Mouse (Mus musculus): ENCODE measurements at regions not wholly inside any gene's neighbourhood (a gene's known extent, or its start where the extent isn't known, plus 50 kb on each side); places are given as distances from the start of the nearest gene placed in this dataset.

DNA sequence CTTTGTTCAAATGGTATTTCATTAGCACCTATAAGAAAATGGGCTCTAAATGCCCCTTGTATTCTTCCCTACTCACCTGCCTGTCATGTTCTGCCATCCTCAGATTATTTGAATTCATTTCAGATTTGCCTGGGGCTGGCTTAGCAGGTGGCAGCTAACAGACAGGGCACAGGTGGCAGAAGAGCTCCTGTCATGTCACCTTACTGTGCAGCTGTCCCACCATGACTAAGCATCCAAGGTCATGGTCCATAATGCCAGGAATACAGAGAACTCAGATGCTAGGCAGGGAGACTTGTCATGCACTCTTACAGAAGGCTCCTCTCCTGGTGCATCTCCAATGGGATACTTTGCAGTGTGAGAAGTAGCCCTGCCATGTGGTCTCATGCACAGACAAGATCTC is 458.7 kb downstream of the Tmem135 start:
- ATAC-seq, result no peak

DNA sequence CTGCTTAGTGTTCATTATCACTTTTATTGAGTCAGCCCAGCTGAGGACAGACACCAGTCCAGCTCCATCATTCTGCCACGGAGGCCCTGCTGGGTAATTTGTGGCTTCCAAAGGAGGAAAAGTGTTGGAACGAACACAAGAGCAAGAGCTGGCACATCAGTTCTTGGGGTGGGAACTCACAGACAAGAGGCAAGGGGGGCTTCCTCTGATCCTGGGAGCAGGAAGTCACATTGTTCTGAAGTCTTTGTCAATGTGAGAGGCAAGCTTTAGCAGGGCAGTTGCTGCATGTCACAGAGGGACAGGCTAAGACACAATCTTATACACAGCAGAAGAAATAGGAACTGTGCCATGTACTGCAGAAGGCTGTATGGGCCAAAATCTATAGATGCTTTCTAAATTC is 459.1 kb downstream of the Tmem135 start:
- ATAC-seq, result no peak

DNA sequence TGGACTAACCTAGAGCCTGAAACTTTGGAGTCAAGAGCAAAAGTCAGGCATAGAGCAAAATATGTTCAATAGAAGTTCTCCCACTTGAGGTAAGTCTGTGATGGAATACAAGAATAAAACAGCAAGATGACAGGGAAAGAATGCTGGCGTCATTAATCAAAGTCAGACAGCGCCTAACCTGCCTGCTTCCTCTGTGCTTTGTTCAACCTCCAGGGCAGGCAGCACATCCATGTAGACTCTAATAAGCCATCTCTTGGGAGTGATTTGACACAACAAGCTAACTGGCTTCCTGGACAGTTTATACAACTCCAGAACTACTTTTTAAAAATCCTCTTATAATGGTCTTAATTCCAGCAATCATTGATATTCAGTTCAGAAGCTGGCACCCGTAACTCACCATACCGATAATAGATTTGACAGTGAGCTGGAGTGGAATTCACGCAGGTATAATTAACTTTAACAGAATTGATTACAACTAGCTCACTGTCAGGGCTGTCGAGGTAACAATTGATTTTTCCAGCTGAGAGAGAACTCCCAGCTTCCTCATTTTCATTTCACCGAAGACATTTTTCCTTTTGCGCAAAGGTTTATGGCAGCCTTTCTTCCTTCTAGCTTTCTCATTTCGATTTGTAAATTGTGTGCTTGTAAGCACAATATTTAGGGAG is 462.6 kb downstream of the Tmem135 start:
- ATAC-seq, result no peak

DNA sequence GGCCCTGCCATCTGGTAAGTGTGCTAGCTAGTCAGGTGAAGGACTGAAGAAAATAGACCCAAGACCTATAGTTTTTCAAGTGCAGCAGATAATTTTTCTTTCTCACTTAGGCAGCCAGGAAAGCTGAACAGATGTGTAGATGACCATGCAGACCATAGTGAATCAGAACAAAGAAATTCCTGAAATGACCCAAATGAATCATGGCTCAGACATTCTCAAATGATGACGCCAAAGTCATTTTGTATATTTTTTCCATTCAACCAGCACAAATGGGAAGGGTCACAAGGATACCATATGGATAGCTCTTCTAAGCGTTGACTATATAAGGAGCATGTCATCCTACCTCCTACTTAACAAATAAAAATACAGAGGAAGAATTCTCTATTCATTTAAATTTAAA is 463.8 kb downstream of the Tmem135 start:
- ATAC-seq, result no peak

DNA sequence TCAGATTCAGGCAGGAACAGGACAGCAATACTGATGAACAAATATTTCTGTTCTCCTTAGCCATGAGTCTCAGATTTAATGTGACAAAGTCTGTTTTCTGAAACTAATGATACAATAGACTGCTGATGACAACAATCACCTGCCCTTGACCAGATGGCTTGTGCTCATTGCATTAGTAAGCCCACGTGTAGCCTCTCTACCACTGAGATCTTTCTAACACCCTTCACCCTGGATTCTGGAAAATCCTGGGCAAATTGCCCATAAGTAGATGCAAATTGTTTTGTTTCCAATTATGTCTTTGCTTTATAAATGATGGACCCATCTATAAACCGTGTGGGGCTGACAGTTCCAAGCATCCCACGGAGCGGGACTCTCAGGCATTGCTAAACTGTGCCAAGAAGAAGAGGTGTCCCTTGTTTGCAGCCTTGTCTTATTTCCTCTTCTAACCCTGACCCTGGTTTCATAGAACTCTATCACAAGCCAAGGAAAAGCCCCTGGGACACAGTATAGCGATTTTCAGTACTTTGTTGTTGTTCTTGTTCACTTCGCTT is 475.7 kb downstream of the Tmem135 start:
- no peak for ATAC-seq

Data from CD4-positive, CD25-positive, alpha-beta regulatory T cell, adult 4 months (primary cell).